Mouse (Mus musculus): ENCODE results near the gene Myo1a. TPM values are rescaled to one million over a fixed set of nuclear protein-coding genes. Genes with fewer than 3 reads are reported as not detected.
"Not testable (repeated sequence)": the region's sequence is repeated elsewhere in the genome, so short reads cannot be mapped to it uniquely, and the experiment has no call there.

The Myo1a gene
- total RNA-seq, 1 experiment from 2014 or later: 1.5 TPM

- peak; percentile 56 for DNase-seq
Observed at GRCm38 (mm10) chr10:127759181-127760110, 54.5 kb downstream of the Myo1a start, which contains the start of the genes Rdh1 and Rdh16f1. TSS of gene Rdh1 (plus strand) at chr10:127759721. TSS of gene Rdh16f1 (plus strand) at chr10:127759787.

- not testable (repeated sequence) for DNase-seq
Observed at GRCm38 (mm10) chr10:127762926-127763325, 58.0 kb downstream of the Myo1a start.

GRCm38 (mm10) chr10:127763914-127764680 lies 59.1 kb downstream of the Myo1a start:
- DNase-seq: no peak

DNA sequence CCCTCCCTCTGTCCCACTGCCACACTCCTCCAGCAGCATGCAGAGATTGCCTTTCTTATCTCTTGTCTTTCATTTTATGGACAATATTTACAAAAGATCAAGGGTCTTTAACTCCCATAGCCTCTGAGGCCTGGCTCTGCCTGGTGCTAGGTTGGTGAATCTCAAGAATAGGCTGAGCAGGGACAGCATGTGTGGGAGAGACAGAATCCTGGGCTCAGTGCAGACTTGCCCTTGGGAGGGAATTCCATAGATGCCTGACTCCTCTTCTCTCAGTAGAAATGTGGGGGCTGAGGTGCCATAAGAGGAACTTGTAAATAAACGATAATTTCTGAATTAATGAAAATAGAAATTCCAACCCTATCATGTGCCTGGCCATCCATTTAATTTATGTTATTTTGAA lies 61.6 kb downstream of the Myo1a start:
- DNase-seq: no peak

Other genes with a start within 250 kb of the Myo1a start
- gene Stac3, start 203.5 kb upstream of the Myo1a start, total RNA-seq (2021): 1.7 and 2.7 TPM in 2 replicates
- gene Ndufa4l2, start 190.2 kb upstream of the Myo1a start, total RNA-seq (2021): 53.5 and 55.7 TPM in 2 replicates
- 50.9 and 57.3 TPM in 2 replicates for gene Shmt2, start 182.7 kb upstream of the Myo1a start, total RNA-seq (2021)
- 7.4 and 8.0 TPM in 2 replicates for gene Nxph4, start 170.6 kb upstream of the Myo1a start, total RNA-seq (2021)
- 138 and 201 TPM in 2 replicates for gene Lrp1, start 84.0 kb upstream of the Myo1a start, total RNA-seq (2021)
- 75.0 and 89.4 TPM in 2 replicates for gene Stat6, start 62.2 kb upstream of the Myo1a start, total RNA-seq (2021)
- gene Nemp1, start 38.3 kb upstream of the Myo1a start, total RNA-seq (2021): 9.2 and 9.4 TPM in 2 replicates
- gene Nab2, start 36.6 kb upstream of the Myo1a start, total RNA-seq (2021): 23.7 and 24.6 TPM in 2 replicates
- not detected in 2 replicates for gene Tac2, start 19.3 kb downstream of the Myo1a start, total RNA-seq (2021)
- gene Zbtb39, start 34.4 kb downstream of the Myo1a start, total RNA-seq (2021): 11.6 and 12.2 TPM in 2 replicates
- gene Gpr182, start 46.6 kb downstream of the Myo1a start, total RNA-seq (2021): 12.0 and 14.2 TPM in 2 replicates
- gene Rdh1, start 54.6 kb downstream of the Myo1a start, total RNA-seq (2021): 0.94 and 1.9 TPM in 2 replicates
- 1.4 and 2.6 TPM in 2 replicates for gene Rdh16f1, start 54.6 kb downstream of the Myo1a start, total RNA-seq (2021)
- 1.5 and 21.4 TPM in 2 replicates for gene Rdh9, start 71.2 kb downstream of the Myo1a start, total RNA-seq (2021)
- gene Rdh16, start 96.0 kb downstream of the Myo1a start, total RNA-seq (2021): 0.64 and 1.7 TPM in 2 replicates
- gene Rdh19, start 144.8 kb downstream of the Myo1a start, total RNA-seq (2021): not detected in 2 replicates
- 1.4 TPM in 1 of 2 replicates, not detected in the other for gene Rdh16f2, start 161.3 kb downstream of the Myo1a start, total RNA-seq (2021)
- gene Rdh7, start 183.6 kb downstream of the Myo1a start, total RNA-seq (2021): 3.9 and 81.0 TPM in 2 replicates
- gene Sdr9c7, start 193.3 kb downstream of the Myo1a start, total RNA-seq (2021): 0.56 and 1.7 TPM in 2 replicates